Mouse (Mus musculus) forebrain, embryonic 16.5 days (tissue): ENCODE data around the gene Lancl3. TPM values are rescaled to one million over a fixed set of nuclear protein-coding genes. Genes with fewer than 3 reads are reported as not detected.

Experiments used
- ATAC-seq: fragments of 200-750 bp; cut with Nextera tagmentation; 2 replicates; pipeline ENCODE4 v1.8.0; 2017; ENCODE audit warnings: mild to moderate bottlenecking, moderate library complexity
- H3K27ac ChIP-seq: fragments of 300-500 bp; sonication (generic); 2 replicates; pipeline ENCODE4 v1.5.1; 2014; ENCODE audit warnings: low read length, control low read depth
- H3K27me3 ChIP-seq: fragments of 300-500 bp; sonication (generic); replicated peaks from 2 replicates; pipeline ENCODE4 v1.6.1; 2014; ENCODE audit warnings: low read length; ENCODE audit not compliant: control insufficient read depth, insufficient read depth
- H3K36me3 ChIP-seq: fragments of 300-500 bp; sonication (generic); 2 replicates; pipeline ENCODE4 v1.6.1; 2014; ENCODE audit not compliant: control insufficient read depth, insufficient read depth
- H3K4me1 ChIP-seq: fragments of 300-500 bp; sonication (generic); replicated peaks from 2 replicates; pipeline ENCODE4 v1.6.1; 2014; ENCODE audit warnings: low read length; ENCODE audit not compliant: control insufficient read depth, insufficient read depth
- H3K4me2 ChIP-seq: fragments of 300-500 bp; sonication (generic); 2 replicates; pipeline ENCODE4 v1.6.1; 2014; ENCODE audit warnings: mild to moderate bottlenecking, low read length, control low read depth
- H3K4me3 ChIP-seq: fragments of 300-500 bp; sonication (generic); replicated peaks from 2 replicates; pipeline ENCODE4 v1.5.1; 2014; ENCODE audit warnings: mild to moderate bottlenecking, low read length, control low read depth
- H3K9ac ChIP-seq: fragments of 300-500 bp; sonication (generic); replicated peaks from 2 replicates; pipeline ENCODE4 v1.6.1; 2014; ENCODE audit warnings: low read depth, low read length, control low read depth
- H3K9me3 ChIP-seq: fragments of 300-500 bp; sonication (generic); 2 replicates; pipeline ENCODE4 v1.6.1; 2016; ENCODE audit warnings: low read length; ENCODE audit not compliant: control insufficient read depth
- WGBS: fragments of 180-500 bp; shearing (Covaris S2); extraction: QIAGEN DNeasy Blood & Tissue Kit; methylation state at CpG from one replicate; pipeline ENCODE4 v1.1.7; 2014; 5-methylcytosine and 5-hydroxymethylcytosine counted together
- polyA plus RNA-seq: library from polyadenylated mRNA; unstranded; fragments of >200 nt; fragmentation: Nextera tagmentation; extraction: Ambion mirVana; gene quantifications from 2 replicates; pipeline ENCODE4 v1.2.1, GENCODE M21; 2015

Lancl3 gene
- polyA plus RNA-seq, result 10.4 and 10.7 TPM in 2 replicates

DNA sequence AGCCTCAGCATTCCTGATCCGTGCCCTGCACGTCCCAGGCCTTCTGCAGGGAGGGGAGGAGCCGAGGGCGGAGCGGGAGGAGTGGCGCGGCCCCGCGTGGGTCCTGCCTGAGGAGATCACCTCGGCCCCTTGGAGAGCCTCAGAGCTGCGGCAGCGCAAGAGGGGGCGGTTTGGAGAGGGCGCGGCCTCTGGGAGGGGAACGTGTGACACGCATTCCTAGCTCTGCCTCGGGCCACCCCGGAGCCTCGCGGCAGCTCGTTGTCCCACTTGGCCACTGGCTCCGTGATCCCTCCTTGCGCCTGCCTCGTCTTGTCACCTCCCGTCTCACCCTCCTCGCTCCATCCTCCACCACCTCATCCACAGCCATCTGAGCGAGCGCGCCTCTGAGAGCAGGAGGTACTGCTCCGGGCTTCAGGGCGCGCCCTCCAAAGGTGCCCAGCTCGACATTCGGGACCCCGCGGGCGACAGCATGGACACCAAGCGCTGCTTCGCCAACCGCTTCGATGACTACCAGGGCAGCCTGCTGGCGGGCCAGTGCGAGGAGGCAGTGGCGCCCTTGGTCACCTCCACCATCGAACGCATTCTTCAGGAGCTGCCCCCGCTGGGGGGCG, at the start of gene Lancl3:
Gene Lancl3, plus strand, starts transcription at position 142 of the 611 bp plus-strand sequence.
- H3K36me3 ChIP-seq, result no peaks in the 10 kb centered on the region
- ATAC-seq, result peak; percentile 70
- no peaks in the 10 kb centered on the region for H3K27me3 ChIP-seq
- WGBS, result 11% methylated on average over 33 of the region's 49 CpGs
- H3K27ac ChIP-seq, result no peak within 1 kb of the TSS
- H3K9me3 ChIP-seq, result no peaks in the 10 kb centered on the region
- H3K9ac ChIP-seq, result peak within 1 kb of the TSS; percentile 68
- H3K4me3 ChIP-seq, result peak within 1 kb of the TSS; percentile 57
- H3K4me1 ChIP-seq, result no peaks in the 10 kb centered on the region
- H3K4me2 ChIP-seq, result peak within 1 kb of the TSS; percentile 58

- no peak overlapping the region for H3K4me2 ChIP-seq
- no peak for ATAC-seq
- no peaks in the 10 kb centered on the region for H3K9me3 ChIP-seq
- no peak overlapping the region for H3K9ac ChIP-seq
- H3K36me3 ChIP-seq, result no peaks in the 10 kb centered on the region
- WGBS, result 46% methylated on average over 2 of the region's 2 CpGs
- no peaks in the 10 kb centered on the region for H3K27me3 ChIP-seq
- H3K27ac ChIP-seq, result no peak overlapping the region
- no peak overlapping the region for H3K4me3 ChIP-seq
- no peaks in the 10 kb centered on the region for H3K4me1 ChIP-seq
Observed at GRCm38 (mm10) chrX:9179011-9179410, 20.7 kb upstream of the Lancl3 start.

- H3K9me3 ChIP-seq, result no peaks in the 10 kb centered on the region
- no peak for ATAC-seq
- no peaks in the 10 kb centered on the region for H3K27me3 ChIP-seq
- no peak overlapping the region for H3K4me2 ChIP-seq
- 58% methylated on average over 5 of the region's 5 CpGs for WGBS
- H3K36me3 ChIP-seq, result no peaks in the 10 kb centered on the region
- H3K27ac ChIP-seq, result no peak overlapping the region
- H3K4me1 ChIP-seq, result no peaks in the 10 kb centered on the region
- no peak overlapping the region for H3K9ac ChIP-seq
- H3K4me3 ChIP-seq, result no peak overlapping the region
Observed at GRCm38 (mm10) chrX:9181570-9181969, 18.1 kb upstream of the Lancl3 start.

- Histone ChIP-seq H3K9ac (peak overlapping the region; percentile 68), H3K4me2 (peak overlapping the region; percentile 58), H3K9me3 (no peaks in the 10 kb centered on the region), H3K27ac (no peak overlapping the region), H3K4me1 (no peaks in the 10 kb centered on the region), H3K27me3 (no peaks in the 10 kb centered on the region), H3K36me3 (no peaks in the 10 kb centered on the region), H3K4me3 (peak overlapping the region; percentile 57)
- WGBS, result 25% methylated on average over 51 of the region's 72 CpGs
- ATAC-seq, result peak; percentile 69
Observed at GRCm38 (mm10) chrX:9200380-9200917, 747 bp downstream of the Lancl3 start.

GRCm38 (mm10) chrX:9201954-9202353, 2.3 kb downstream of the Lancl3 start:
- Histone ChIP-seq H3K4me1 (no peaks in the 10 kb centered on the region), H3K9me3 (no peaks in the 10 kb centered on the region), H3K4me2 (peak overlapping the region; percentile 35; the same call in 1 of the 2 replicates), H3K36me3 (no peaks in the 10 kb centered on the region), H3K4me3 (peak overlapping the region; percentile 9), H3K9ac (no peak overlapping the region), H3K27me3 (no peaks in the 10 kb centered on the region), H3K27ac (0 out of 2 replicates have a peak overlapping the region, but pooled peaks have one; percentile 4)
- ATAC-seq, result peak; percentile 60
- WGBS, result 20% methylated on average over 2 of the region's 2 CpGs

GRCm38 (mm10) chrX:9202781-9203405, 3.2 kb downstream of the Lancl3 start:
- H3K27ac ChIP-seq, result peak overlapping the region; percentile 9; the same call in 1 of the 2 replicates
- no peak overlapping the region for H3K9ac ChIP-seq

GRCm38 (mm10) chrX:9205121-9205520, 5.4 kb downstream of the Lancl3 start:
- Histone ChIP-seq H3K4me3 (no peak overlapping the region), H3K4me1 (no peaks in the 10 kb centered on the region), H3K27me3 (no peaks in the 10 kb centered on the region), H3K36me3 (no peaks in the 10 kb centered on the region), H3K9me3 (no peaks in the 10 kb centered on the region), H3K27ac (no peak overlapping the region), H3K9ac (no peak overlapping the region), H3K4me2 (no peak overlapping the region)
- WGBS, result 77% methylated on average over 2 of the region's 2 CpGs
- no peak for ATAC-seq

More at GRCm38 (mm10) chrX:9202781-9203405, 3.2 kb downstream of the Lancl3 start:
- 39% methylated on average over 7 of the region's 7 CpGs for WGBS
- H3K27me3 ChIP-seq, result no peaks in the 10 kb centered on the region
- ATAC-seq, result no peak
- no peaks in the 10 kb centered on the region for H3K9me3 ChIP-seq
- H3K4me2 ChIP-seq, result peak overlapping the region; percentile 35
- no peaks in the 10 kb centered on the region for H3K36me3 ChIP-seq
- no peaks in the 10 kb centered on the region for H3K4me1 ChIP-seq
- peak overlapping the region; percentile 9 for H3K4me3 ChIP-seq

GRCm38 (mm10) chrX:9216244-9216643, 16.5 kb downstream of the Lancl3 start:
- no peak overlapping the region for H3K27ac ChIP-seq
- H3K4me2 ChIP-seq, result no peak overlapping the region
- H3K9ac ChIP-seq, result no peak overlapping the region
- no peaks in the 10 kb centered on the region for H3K27me3 ChIP-seq
- no peaks in the 10 kb centered on the region for H3K9me3 ChIP-seq
- no peaks in the 10 kb centered on the region for H3K36me3 ChIP-seq
- WGBS, result 90% methylated on average over 2 of the region's 2 CpGs
- H3K4me3 ChIP-seq, result no peak overlapping the region
- ATAC-seq, result no peak
- no peaks in the 10 kb centered on the region for H3K4me1 ChIP-seq

DNA sequence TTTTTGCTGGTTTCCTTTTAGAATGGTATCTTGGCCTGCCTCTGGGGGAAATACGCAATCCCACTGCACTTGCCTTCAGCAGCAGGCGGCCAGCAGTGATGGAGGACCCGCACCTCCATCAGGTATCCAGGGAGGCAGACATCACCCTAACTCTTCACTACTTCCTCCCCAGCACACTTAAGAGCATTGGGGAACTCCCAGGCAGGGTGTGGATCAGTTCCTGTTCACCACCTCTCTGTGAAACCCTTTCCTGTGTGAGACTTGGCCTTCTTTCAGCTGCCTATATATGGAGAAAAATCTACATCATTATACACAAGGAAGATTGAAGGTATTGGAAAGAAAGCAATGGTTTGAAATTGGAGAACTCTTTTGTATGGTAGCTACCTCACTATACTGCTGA, 19.9 kb downstream of the Lancl3 start:
- H3K4me2 ChIP-seq, result no peak overlapping the region
- no peak overlapping the region for H3K27ac ChIP-seq
- 95% methylated on average over 3 of the region's 3 CpGs for WGBS
- H3K9ac ChIP-seq, result no peak overlapping the region
- H3K27me3 ChIP-seq, result no peaks in the 10 kb centered on the region
- no peaks in the 10 kb centered on the region for H3K36me3 ChIP-seq
- H3K4me1 ChIP-seq, result no peaks in the 10 kb centered on the region
- H3K9me3 ChIP-seq, result no peaks in the 10 kb centered on the region
- H3K4me3 ChIP-seq, result no peak overlapping the region
- ATAC-seq, result no peak
